Mouse (Mus musculus) right cerebral cortex, postnatal 14 days (tissue): ENCODE measurements around the gene Bhlhb9.
A peak's percentile ranks its signal among the peaks of the same experiment; 100 is the strongest.
"Not testable (repeated sequence)": the region's sequence is repeated elsewhere in the genome, so short reads cannot be mapped to it uniquely, and the experiment has no call there.

Source experiments
- DNase-seq: peaks from one replicate; pipeline ENCODE4 v3.0.0; 2022

Bhlhb9 gene

DNA sequence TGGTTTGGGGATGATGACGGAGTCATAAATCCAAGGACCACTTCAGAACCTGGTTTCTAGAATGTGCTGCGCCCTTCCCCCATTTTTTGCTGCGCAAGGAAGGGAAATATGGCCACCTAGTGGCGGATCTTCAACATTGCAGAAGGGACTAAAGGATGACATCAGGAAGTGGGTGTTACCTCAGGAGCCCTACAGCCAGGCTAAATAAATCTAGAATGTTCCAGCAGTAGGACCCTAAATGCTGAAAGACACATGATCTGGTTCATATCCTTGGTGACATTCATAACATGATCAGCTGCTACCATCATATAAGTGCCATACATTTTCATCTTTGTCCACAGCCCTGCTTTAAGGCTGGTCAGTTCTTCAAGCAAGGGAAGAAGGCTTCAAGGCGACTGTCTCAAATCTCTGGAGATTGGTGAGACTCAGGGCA is at the start of gene Bhlhb9:
TSS of gene Bhlhb9 (plus strand) at position 383 of the 433 bp plus-strand sequence.
- DNase-seq = peak; percentile 41

DNA sequence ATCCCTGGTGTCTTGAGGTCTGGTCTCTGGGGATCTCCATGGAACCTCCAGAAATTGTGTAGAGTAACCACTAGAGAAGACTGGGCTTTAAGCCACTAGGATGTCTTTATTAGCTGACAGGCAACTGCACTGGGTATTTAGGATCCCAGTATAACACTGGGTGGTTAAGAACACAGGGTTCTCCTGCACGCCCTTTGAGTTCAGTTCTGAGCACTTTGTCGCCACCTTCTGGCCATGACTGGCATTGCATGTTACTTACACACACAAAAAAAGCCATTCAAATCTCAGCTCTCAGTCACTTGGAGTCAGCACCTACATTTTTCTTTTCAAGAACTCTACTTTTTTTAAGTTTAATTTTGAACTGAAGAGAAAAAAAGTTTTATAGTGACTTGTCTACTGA is 44.6 kb upstream of the Bhlhb9 start:
- DNase-seq = peak; percentile 69

- DNase-seq = peak; percentile 47
These were observed 35.7 kb upstream of the Bhlhb9 start for GRCm38 (mm10) chrX:135761707-135762106.

- no peak for DNase-seq
These were observed 29.3 kb upstream of the Bhlhb9 start for GRCm38 (mm10) chrX:135768043-135768548.

- DNase-seq = no peak
These were observed 28.8 kb upstream of the Bhlhb9 start for GRCm38 (mm10) chrX:135768565-135768964.

GRCm38 (mm10) chrX:135791536-135791935 is 5.9 kb upstream of the Bhlhb9 start:
- DNase-seq = no peak

GRCm38 (mm10) chrX:135792326-135792725 is 5.1 kb upstream of the Bhlhb9 start:
- DNase-seq = no peak

GRCm38 (mm10) chrX:135795591-135796304 is 1.6 kb upstream of the Bhlhb9 start:
- DNase-seq = peak; percentile 56

DNA sequence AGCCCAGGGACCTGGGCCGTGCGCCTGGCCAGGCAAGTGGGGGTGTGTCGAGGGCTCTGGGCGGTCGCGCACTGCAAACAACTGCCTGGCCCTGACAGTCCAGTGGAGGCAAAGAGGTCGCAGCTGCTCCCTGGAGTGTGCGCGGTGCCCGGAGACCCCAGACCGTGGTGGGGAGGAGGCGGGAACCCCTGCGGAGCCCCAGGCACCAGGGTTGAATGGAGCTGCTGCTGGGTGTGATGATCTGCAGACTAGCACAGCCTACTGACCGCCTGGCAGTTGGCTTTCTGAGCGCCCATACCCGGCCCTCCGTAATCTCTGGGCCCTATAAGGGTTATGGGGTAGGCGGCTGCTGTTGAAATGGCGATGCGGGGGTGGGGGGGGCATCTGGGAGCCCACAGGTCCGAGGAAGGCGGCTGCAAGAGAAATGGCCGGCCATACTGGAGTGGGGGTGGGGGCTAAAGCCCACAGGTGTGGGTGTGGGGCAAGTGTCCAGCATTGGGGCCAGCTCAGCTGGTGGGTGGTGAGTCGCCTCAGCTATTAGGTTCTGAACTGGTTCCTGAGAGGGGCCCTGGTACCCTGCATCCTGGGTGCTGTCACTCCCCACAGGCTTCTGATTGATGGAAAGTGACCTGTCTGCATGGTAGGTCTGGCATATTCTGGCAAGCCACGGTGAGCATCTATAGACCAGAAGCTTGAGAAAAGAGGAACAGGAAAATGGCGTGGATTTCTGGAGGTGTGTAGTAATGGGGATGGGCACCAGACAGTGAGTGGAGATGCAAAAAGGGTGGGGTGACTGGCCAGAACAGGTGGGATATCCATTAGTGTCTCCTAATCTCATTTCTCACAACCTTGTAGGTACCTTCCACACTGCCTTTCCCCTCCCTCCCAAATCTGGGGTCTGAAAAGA is 836 bp upstream of the Bhlhb9 start:
- DNase-seq = not testable (repeated sequence)

DNA sequence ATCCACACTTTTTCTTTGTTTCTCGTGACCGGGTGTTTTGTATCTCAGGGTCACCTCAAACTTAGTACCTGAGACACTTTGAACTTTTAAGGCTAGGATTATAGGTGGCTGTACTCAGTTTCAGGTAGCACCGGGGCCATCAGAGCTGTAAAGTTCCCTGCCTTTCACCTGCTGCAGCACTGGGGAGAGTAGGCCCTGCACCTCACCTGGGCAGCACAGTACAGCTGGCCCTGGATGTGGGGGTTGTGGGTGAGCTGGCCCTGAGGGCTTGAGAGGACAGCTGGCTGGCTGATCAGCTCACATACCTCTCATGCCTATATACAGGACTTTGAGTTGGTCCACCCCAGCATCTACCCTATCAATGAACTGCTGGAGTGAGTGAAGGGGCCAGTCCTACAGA is 6.8 kb downstream of the Bhlhb9 start:
- no peak for DNase-seq

GRCm38 (mm10) chrX:135805780-135806179 is 8.4 kb downstream of the Bhlhb9 start:
- peak; percentile 17 for DNase-seq

DNA sequence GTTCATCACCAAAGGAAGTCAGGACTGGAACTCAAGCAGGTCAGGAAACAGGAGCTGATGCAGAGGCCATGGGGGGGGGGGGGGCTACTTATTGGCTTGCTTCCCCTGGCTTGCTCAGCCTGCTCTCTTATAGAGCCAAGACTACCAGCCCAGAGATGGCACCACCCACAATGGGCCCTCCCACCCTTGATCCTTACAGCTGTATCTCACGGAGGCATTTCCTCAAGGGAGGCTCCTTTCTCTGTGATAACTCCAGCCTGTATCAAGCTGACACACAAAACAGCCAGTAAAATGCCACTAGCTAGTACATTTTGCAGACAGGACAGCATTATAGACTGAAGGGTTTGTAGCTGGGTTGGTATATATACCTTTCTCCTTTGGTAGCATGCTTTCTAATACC is 38.5 kb downstream of the Bhlhb9 start:
- not testable (repeated sequence) for DNase-seq

- DNase-seq = no peak
These were observed 40.5 kb downstream of the Bhlhb9 start for GRCm38 (mm10) chrX:135837896-135838295.

DNA sequence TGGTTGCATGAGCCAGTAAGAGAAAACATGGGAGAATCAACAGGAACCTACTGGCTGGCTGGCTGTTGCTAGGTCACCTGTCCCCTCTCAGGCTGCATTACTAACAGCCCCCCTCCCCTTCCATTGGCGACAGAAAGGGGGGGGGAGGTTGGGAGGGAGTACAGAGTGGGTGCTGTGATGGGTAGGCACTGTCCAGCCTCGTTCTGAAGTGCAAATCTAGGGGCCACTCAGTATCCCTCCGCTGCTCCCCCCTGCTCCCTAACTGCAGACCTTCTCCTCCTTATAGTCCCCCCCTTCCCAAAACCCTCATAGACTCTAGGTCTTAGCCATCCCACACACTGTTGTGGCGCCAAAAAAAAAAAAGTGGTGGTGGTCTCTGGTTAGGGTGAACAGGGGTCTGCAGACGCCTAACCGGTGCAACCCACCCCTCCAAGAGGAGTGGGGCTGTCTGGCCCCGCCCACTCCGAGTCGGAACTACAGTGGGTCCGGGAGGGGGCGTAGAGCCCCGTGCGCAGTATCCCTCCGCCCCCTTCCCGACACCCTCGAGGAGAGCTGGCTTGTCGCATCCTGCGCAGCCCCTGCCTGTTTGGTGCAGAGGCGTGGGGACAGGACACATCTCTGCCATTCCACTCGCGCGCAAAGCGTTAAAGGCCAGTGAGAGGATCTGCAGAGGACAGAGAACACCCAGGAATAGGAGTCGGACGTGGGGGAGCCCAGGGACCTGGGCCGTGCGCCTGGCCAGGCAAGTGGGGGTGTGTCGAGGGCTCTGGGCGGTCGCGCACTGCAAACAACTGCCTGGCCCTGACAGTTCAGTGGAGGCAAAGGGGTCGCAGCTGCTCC is 41.3 kb downstream of the Bhlhb9 start, which contains the start of gene Gprasp2:
TSS of gene Gprasp2 (plus strand) at position 514 of the 840 bp plus-strand sequence.
- peak; percentile 59 for DNase-seq

- DNase-seq = peak; percentile 36
These were observed 42.3 kb downstream of the Bhlhb9 start for GRCm38 (mm10) chrX:135839397-135840391.

DNA sequence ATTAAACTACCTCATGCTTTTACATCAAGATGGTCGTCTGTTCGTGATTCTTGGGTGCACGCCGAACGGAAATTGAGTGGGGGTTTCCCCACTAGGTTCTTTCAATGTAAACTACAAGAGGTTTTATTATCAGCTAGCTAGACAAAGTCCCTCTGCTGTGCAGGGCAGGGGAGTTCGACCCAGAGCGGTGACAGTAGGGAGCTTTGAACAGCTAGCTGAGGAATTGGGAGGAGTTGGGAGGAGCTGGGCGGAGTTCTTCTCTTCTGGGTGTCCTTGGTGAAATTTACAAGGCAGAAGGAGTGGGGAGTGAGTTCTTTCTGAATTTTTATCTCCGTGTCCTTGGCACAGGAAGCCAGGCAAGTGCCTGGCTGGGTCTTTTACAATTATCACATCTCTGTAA is 69.4 kb downstream of the Bhlhb9 start:
- not testable (repeated sequence) for DNase-seq

DNA sequence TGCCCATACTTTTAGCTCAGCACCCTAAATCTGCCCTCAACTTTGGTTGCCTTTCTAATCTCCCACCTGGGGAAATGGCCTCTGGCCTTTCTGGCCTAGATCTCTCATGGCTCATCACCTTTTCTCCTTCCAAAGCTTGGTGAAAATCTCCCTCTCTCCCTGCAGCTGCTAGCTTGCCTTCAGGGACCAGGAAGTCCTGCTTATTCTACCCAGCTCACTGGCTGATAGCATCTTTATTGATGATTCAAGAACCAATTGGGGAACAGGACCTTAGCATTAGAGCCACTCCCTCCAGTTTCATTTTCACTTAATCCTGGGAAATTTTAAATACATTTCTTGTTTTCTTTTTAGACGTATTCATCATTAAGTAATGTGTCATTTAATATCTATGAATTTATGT is 79.3 kb downstream of the Bhlhb9 start:
- DNase-seq = no peak

DNA sequence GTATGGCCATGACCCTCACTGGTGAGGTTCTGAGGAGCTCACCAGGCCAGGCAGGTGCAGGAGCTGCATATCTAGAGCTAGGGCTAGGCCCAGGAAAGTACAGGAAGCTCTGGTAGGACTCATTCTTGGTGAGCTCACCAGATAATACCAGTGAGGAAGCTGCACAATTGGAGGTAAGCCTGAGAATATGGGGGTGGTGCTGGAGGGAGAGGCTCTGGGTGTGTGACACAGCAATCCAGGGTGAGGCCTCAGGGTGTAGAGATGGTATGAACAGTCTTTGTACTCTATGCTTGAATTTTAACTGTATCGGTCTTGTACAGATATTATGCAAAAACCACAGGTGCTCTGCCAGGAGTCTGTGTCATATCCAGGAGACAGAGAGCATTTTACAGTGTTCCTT is 82.2 kb downstream of the Bhlhb9 start:
- no peak for DNase-seq

DNA sequence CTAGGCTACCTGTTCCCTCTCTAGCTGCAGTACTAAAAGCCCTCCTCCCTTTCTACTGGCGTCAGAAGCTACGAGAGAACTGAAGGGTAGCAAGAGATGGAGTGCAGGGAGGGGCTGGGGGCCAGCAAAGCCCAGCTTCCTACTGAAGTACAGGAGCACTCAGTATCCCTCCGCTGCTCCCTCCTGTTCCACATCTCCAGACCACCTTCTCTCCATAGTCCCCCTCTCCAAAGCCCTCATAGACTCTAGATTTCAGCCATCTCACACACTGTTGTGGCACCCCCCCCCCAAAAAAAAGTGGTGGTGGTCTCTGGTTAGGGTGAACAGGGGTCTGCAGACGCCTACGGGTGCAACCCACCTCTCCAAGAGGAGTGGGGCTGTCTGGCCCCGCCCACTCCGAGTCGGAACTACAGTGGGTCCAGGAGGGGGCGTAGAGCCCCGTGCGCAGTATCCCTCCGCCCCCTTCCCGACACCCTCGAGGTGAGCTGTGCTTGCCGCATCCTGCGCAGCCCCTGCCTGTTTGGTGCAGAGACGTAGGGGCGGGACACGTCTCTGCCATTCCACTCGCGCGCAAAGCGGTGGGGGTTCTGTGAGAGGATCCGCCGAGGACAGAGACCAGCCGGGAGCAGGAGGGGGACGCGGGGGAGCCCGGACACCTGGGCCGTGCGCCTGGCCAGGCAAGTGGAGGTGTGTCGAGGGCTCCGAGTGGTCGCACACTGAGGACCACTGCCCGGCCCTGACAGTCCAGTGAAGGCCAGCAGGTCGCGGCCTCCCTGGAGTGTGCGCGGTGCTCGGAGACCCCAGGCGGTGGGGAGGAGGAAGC is 88.2 kb downstream of the Bhlhb9 start:
- peak; percentile 76 for DNase-seq

DNA sequence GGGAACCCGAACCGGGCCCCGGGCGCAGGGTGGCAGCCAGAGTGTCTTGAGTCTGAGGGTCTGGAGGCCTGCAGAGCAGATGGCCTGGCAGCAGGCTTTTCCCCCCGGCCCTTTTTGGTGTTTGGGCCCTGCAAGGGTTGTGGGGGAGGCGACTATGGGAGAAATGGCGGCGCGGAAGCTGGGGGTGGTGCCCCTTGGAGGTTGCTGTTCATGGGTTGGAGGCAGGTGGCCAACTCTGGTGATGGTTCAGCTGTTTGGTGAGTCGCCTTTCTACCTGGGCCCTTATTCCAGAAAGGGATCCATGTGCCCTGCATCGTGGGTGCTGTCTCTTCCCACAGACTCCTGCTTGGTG is 88.8 kb downstream of the Bhlhb9 start:
- DNase-seq = peak; percentile 33

DNA sequence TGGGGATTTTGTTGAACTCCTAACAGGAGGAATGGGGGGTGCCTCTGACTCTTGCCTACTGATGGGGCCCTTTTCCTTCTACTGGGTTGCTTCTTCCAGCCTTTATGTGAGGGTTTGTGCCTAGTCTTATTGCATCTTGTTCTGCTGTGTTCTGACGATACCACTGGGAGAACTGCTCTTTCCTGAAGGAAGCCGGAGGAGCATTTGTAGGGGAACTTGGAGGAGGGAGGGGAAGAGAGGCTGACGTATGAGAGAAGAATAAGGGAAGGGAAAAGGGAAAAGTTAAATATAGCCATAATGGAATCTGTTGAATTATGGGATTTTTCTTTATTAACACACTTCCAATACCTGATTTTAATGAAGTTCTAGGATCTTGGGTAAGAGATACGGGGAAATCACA is 119.2 kb downstream of the Bhlhb9 start:
- no peak for DNase-seq
